Mouse (Mus musculus): ENCODE data around the gene Spef1. TPM values are rescaled to one million over a fixed set of nuclear protein-coding genes. Genes with fewer than 3 reads are reported as not detected.
"Not testable (repeated sequence)": the region's sequence is repeated elsewhere in the genome, so short reads cannot be mapped to it uniquely, and the experiment has no call there.

Gene Spef1
- 10 to 100 TPM; 17.4 to 18.6 TPM for total RNA-seq (2021)

DNA sequence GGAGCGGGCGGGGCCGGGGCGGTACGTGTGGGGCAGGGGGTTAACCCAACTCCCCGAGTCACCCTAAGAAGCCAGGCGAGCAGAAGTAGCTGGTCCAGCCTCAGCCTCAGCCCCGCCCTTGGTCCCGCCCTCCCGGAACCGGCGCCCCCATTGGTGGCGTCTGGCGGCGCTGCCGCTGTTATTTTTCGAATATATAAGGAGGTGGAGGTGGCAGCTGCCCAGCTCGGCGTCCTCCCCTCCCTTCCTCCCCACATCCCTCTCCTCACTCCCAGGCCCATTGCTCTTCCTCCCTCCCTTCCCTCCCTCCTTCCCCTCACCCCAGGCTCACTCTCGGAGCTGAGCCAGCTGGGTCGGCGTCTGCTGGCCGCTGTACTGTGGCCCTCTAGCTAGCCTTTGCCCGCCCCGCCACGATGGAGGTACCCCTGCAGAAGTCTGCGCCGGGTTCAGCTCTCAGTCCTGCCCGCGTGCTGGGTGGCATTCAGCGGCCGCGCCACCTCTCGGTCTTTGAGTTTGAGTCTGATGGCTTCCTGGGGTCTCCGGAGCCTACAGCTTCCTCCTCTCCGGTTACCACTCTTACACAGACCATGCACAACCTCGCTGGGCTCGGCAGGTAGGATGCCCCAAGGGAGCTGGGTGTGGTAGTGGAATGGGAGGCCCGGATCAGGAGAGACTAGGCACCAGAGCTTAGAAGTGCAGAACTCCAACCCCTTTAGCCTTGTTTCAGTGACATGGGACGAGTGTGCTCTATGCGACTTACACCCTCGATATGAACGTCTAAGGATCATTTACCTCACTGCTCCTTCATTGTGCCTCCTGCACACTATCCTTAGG is at the start of gene Spef1, which contains the start of gene Cdc25b:
Gene Spef1, minus strand, starts transcription at position 512 of the 831 bp plus-strand sequence.
Gene Cdc25b, plus strand, starts transcription at position 179 of the 831 bp plus-strand sequence.
- peak; percentile 59 to 91 for DNase-seq (ENCODE audit: extremely low spot score in 1 of 2, low spot score in 2 of 2)
- intact Hi-C loops (cut with DNase I): no loop called here

DNA sequence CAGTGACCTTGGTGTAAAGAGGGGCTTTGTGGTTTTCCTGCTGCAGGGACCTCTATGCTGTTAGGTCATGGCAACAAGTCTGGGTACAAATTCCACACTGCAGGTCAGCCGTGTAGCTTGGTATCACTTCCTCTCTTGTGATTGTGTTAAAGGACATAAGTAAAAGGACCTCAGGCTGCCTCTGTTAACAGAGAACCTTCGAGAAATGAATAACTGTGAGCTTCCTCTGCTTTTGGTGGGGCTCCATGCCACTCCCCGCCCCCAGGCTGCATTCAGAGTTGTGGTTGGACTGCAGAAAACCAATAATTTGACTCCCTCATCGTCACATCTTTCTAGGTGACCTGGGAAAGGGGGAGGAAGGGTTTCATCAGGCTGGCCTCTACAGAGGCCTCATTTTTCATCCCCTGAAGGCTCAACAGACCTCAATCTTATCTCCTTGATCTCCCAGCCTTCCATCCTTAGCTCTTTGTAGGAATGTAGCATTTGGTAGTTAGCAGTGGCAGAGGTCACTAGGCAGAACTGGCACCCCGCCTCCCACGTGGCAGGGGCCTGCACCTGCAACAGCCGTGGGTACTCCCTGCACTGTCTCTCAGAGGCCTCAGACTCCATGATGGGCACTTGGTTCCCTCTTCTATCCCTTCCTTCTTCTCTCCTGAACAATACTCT is 48.0 kb upstream of the Spef1 start:
- no peak for DNase-seq (ENCODE audit: extremely low spot score in 1 of 2, low spot score in 2 of 2)
- intact Hi-C loops (cut with DNase I): no loop called here

DNA sequence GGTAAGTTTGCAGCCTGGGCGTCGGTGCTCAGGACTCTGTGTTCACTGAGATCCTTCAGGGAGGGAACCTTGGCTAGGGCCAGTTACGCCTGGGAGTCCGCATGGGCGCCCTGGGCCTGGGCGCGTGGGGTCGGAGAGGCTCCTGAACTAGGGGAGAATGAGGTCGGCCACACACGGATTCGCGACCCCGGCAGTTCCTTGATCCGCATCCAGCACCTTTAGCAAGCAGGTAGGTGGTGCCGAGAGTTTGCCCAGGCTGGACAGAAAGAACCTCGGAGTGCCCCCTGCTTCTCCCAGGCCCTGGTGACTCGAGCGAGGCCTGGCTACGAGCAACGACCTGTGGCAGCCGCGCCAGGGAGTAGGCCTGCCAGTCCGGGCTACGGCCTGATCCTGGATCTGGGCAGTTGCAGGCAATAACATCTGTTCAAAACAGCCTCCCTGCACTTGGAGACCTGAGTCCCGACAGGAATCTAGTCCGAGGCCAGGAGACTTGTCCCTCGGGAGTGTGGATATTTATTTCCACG is 47.1 kb upstream of the Spef1 start:
- peak in 1 of 2 experiments; percentile 39 for DNase-seq (ENCODE audit: extremely low spot score in 1 of 2, low spot score in 2 of 2)
- intact Hi-C loops (cut with DNase I): no loop called here

DNA sequence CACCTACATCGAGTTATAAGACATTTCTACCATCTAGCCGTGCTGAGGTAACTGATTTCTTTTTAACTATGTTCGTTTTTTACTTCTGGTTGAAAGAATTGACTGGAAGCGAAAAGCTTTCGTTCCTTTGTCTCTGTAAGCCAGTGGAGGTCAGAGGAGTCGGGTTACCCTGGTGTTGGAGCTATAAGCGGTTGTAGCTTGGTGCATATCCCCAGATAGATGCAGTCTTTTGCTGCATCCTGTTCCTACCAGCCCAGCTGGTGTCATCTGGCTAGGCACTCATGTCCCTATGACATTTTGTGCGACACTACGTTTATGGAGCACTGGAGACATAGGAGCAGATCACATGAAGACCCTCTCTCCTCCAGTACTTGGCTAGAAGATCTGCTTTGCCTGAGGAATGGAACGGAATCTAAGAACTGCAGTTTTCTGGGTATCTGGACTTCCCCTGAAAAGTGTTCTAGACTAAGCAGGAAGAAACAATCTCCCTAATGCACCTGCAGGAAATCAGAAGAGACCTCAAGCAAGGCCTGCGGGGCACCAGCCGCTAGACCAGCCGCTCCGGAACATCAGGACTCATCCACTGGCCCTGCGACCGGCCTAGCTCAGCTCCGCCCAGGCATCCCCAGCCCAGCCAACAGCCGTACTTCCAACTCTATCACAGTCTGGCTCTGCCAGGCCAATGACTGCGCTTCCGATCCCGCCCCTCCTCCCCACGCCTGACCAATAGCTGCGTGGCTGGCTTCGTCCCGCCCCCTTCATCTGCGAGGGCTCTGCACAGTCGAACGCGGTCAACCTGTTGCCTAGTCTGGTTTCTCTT is 46.4 kb upstream of the Spef1 start, which contains the start of gene Mavs:
Gene Mavs, plus strand, starts transcription at position 757 of the 820 bp plus-strand sequence.
- intact Hi-C loops (cut with DNase I): no loop called here
- DNase-seq (ENCODE audit: extremely low spot score in 1 of 2, low spot score in 2 of 2): peak; percentile 93 to 98

DNA sequence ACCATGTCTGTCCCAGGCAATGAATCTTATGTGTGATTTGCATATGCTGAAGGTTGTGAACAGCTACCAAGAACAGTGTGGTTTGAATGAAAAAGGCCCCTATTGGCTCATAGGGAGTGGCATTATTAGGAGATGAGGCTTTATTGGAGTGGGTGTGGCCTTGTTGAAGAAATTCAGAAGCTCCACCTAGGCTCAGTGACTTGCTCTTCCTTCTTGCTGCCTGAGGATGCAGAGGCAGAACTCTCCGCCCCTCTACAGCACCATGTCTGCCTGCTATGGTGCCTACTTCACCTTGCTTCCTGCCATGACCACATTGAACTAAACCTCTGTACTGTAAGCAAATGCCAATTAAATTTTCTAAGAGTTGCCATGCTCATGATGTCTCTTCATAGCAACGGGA is 45.5 kb upstream of the Spef1 start:
- no peak for DNase-seq (ENCODE audit: extremely low spot score in 1 of 2, low spot score in 2 of 2)
- intact Hi-C loops (cut with DNase I): no loop called here

DNA sequence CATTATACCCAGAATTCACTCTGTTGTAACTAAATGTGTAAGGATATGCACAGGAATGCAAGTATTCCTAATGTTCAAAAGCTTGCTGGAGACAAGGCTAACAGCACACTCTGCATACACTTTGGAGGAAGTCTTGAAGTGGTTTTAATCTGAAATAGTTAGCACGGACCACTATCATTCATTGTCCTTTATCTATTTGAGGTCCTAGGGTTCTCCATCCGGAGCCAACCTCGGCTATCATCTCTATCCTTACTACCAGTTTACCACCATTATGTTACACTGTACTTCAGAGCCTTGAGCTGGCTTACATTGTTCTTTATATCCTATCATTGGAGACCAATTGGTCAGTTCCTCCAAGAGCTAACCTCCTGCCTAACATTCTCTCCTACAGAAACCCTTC is 40.2 kb upstream of the Spef1 start:
- intact Hi-C loops (cut with DNase I): no loop called here
- DNase-seq (ENCODE audit: extremely low spot score in 1 of 2, low spot score in 2 of 2): no peak

DNA sequence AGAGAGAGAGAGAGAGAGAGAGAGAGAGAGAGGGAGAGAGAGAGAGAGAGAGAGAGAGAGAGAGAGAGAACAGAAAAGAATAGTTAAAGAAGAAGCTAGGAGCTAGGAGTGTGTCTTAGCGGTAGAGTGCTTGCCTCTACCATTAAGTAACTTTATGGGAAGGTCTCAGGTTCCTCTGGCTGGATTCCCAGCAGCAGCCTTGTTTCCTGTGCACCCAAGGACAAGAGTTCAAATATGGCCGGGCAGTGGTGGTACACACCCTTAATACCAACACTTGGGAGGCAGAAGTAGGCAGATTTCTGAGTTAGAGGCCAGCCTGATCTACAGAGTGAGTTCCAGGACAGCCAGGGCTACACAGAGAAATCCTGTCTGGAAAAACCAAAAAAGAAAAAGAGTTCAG is 39.6 kb upstream of the Spef1 start:
- intact Hi-C loops (cut with DNase I): not testable (repeated sequence)

DNA sequence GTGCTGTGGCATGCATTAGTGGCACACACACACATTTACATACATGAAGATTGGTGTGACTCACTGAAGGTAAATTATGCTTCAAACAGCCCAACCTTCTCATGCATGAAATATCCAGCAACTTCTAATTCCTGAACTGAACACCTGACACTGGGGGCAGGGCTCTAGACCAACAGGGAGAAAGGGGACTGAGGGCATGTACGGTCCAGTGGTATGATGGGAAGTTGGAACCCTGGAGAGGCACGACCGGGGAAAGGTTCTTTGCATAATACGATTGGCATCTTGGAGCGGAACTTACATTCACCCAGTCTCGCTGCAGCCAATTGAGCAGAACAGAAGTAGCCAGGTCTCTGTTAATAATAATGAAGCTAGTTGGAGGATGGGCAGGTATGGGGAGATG is 38.1 kb upstream of the Spef1 start:
- intact Hi-C loops (cut with DNase I): no loop called here
- no peak for DNase-seq (ENCODE audit: extremely low spot score in 1 of 2, low spot score in 2 of 2)

More for the DNA sequence above, 39.6 kb upstream of the Spef1 start:
- not testable (repeated sequence) for DNase-seq (ENCODE audit: extremely low spot score in 1 of 2, low spot score in 2 of 2)

DNA sequence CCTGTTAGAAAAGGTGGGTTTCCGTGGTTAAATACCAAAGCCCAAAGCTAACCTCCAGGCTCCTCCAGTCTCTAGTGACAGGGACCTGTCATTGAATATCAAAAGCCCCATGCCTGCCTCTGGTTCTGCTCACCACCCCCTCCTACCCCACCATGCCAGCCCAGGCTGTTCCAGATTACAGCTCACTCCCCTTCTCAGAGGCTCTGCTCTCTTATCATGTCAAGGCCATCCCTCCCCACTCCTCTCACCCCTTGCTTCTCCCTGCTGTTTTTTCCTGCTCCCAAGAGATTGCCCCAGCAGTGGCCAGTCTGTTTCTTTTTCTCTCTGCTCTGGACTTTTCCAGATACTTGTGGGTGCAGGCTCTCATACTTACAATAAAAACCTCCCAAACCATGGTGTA is 36.5 kb upstream of the Spef1 start:
- intact Hi-C loops (cut with DNase I): no loop called here
- no peak for DNase-seq (ENCODE audit: extremely low spot score in 1 of 2, low spot score in 2 of 2)

DNA sequence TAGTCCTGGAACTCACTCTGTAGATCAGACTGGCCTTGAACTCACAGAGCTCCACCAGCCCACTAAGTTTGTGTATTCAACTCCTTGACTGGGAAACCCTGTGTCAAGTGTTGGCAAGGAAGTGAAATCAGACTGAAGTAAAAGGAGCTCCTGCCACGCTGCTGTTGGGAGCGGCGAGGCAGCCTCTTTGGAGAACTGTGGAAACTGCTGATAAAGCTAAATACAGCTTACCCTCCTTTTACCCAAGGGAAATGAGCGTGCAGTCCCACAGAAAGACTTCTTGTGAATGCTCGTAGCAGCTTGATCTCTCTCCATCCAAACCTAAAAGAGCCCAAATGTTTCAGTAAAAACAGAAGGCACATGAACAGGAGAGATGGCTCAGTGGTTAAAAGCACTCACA is 35.5 kb upstream of the Spef1 start:
- intact Hi-C loops (cut with DNase I): no loop called here
- peak in 1 of 2 experiments; percentile 38 for DNase-seq (ENCODE audit: extremely low spot score in 1 of 2, low spot score in 2 of 2)

DNA sequence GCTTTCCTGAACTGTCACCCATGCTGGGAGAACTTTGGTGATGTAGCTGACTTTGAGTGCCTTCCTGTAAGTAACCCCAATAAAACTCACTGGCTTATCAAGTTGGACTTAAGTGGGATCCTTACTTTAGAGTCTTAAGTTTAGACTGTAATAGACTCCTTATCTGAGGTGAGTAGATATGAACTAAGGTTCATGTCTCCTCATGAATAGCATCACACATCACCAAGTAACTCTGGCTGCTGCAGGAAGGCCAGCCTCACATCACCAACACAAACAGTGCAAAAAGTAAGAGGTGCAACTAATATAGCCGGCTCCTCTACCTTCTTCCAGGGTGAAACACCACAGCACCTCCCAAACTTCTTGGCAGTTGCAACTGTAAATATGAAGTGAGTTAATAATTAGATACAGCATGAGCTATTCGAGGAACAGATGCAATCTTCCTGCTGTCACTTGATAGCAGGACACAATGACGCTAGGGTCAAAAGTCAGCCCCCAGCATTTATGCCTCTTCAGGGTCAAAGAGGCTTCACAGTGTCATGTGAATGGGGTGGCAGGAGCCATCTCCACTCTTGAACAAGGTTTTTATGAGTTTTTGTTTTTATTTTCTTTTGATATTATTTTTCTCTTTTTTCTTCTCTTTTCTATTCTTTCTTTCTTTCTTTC is 34.9 kb upstream of the Spef1 start:
- no peak for DNase-seq (ENCODE audit: extremely low spot score in 1 of 2, low spot score in 2 of 2)
- intact Hi-C loops (cut with DNase I): no loop called here

DNA sequence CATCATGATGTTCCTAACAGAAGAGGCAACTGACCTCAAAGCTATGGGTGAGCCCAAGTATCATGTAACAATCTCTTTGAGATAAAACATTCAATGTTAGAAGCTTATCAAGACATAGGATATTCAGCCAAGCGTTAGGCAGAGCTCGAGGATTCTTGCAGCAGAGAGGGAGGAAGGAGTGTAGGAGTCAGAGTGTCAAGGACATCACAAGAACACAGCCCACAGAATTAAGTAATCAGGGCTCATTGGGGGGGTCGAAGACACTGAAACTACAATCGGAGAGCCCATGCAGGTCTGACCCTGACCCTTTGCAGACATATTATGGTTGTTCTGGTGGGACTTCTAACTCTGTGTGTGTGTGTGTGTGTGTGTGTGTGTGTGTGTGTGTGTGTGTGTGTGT is 32.9 kb upstream of the Spef1 start:
- no peak for DNase-seq (ENCODE audit: extremely low spot score in 1 of 2, low spot score in 2 of 2)
- intact Hi-C loops (cut with DNase I): no loop called here

DNA sequence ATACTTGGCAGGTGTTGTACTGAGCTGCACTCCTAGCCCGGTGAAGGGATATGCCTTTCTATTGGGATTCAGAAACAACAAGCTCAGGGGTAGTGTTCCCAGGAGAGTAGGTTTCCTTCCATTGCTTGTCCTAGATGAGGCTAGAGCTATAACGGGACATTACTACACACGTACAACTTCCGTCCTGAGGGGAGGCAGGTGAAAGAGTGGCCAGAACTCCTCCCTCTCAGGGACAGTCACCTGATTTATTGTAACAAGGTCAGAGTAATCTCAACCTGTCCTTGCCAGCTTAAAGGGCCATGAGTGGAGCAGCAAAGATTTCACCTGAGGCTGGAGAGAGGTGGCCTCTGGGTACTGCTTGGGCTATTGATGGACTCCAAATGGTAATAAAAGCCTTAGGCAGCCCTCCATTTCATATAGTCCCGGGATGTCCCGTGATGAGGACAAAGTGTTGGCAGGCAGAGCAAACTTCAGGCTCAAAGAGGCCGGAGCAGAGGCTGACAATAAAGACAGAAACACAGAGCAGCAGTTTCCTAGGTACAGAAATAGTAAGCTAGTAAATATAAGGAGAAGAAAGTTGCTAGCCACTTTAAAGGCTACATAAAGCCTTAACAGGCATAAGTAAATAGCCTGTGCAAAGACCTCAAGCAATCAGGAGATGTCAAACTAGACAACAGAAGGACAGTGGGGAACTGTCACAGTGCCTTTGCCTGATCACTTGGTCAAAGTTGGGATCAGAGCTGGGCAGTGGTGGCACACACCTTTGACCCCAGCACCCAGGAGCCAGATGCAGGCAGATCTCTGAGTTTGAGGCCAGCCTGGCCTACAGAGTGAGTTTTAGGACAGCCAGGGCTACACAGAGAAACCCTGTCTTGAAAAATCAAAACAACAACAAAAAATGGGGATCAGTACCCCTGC is 29.1 kb upstream of the Spef1 start:
- intact Hi-C loops (cut with DNase I): no loop called here
- no peak for DNase-seq (ENCODE audit: extremely low spot score in 1 of 2, low spot score in 2 of 2)

DNA sequence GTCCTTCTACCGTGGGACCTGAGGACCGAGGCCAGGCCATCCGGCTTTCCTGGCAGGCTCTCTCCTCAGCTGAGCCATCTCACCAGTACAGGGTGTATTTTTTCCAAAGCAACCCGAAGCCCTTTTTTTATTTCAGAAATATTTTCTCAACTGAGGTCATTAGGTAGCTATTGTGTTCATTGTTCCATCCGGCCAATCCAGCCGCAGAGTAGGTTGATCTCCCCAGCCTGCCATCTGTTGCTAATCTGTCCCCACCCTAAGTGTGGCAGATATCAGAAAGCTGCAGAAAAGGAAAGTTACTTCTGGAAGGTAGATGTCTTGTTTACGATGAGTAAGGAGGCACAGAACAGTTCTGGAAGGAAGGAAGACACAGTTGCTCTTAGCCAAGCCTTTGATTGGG is 26.7 kb upstream of the Spef1 start:
- no peak for DNase-seq (ENCODE audit: extremely low spot score in 1 of 2, low spot score in 2 of 2)
- intact Hi-C loops (cut with DNase I): no loop called here

DNA sequence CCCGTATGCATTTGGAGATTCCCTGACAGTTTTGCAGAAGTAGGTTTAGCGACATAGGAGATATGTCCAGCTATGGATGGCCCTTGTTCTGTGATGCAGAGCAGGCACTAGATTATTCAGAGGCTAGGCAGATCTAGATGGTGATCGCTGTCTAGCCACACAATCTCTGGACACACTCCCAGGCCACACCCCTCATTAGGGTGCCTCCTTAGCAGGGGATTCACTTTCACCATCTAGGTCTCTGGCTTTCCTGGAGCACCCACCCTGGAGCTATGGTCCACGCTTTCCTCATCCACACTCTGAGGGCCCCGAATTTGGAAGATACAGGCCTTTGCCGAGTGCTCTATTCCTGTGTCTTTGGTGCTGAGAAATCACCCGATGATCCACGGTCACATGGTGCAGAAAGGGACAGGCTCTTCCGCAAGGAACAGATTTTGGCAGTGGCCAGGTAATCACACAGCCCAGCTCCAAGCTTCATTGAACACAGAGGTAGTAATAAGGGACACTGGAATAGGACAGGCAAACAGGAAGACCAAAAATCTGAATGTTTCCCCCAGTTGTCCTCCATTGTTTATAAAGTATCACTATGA is 24.0 kb upstream of the Spef1 start:
- intact Hi-C loops (cut with DNase I): no loop called here
- DNase-seq (ENCODE audit: extremely low spot score in 1 of 2, low spot score in 2 of 2): no peak

DNA sequence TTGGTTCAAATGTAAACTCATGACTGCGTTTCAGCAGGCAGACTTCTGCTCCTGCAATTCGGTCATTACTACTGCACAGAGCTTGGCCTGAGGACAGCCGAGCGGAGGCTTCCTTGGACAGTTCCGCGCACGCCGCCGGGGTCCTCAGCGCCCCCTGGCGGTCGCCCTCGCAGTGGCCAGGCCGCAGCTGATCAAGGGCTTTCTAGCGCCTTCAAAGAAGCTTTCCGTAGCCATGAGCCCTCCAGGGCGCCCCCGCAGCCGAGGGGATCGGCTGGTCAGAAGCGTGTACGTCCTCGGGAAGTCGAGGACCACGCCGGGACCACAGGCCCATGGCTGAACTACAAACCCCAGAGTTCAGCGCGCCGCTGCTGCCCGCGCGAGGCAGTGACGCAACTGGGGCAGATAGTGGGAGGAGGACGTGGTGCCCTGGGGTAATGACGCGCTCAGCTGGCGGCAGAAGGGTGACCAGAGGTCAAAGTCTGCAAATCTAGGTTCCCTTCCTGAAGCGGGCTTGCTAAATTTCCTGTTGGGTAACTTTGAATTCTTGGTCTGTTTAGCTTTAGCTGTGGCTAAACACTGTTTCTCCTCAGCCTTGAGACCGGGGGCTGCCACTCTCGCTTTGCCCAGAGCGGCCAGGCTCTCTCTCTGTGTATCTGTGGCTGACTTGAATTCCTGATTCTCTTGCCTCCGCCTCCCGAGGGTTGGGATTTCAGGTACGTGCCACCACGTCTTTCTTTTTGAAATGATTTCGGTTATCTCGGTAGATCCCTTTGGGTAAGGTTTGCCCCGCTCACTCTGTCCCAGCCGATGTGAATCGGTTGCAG is 23.1 kb upstream of the Spef1 start:
- intact Hi-C loops (cut with DNase I): no loop called here

More for the DNA sequence above, 23.1 kb upstream of the Spef1 start:
- DNase-seq (ENCODE audit: extremely low spot score in 1 of 2, low spot score in 2 of 2): peak; percentile 95 to 97
